Mouse (Mus musculus) gonadal fat pad, adult 2 months (tissue): ENCODE data around the gene Gm4924. TPM values are rescaled to one million over a fixed set of nuclear protein-coding genes. Genes with fewer than 3 reads are reported as not detected.

ENCODE experiments used
- DNase-seq: peaks from one replicate; pipeline ENCODE4 v3.0.0-alpha.2; 2012; ENCODE audit warnings: low read depth
- polyA plus RNA-seq: library from polyadenylated mRNA; depleted of rRNA; stranded (reverse); fragments of >200 nt; gene quantifications from 2 replicates; pipeline ENCODE4 v1.2.3, GENCODE M21; 2012; rRNA removed

Gene Gm4924
- polyA plus RNA-seq: 1.6 and 2.3 TPM in 2 replicates

- peak; percentile 34 for DNase-seq
Observed at GRCm38 (mm10) chr10:82354083-82355010, at the start of gene Gm4924. Gene Gm4924 (plus strand): TSS chr10:82354255.

GRCm38 (mm10) chr10:82316482-82316881 lies 37.6 kb upstream of the Gm4924 start, which contains the start of gene 4932415D10Rik:
Gene 4932415D10Rik (minus strand): TSS chr10:82316582.
- no peak for DNase-seq

- no peak for DNase-seq
Observed at GRCm38 (mm10) chr10:82320134-82320533, 33.9 kb upstream of the Gm4924 start.

GRCm38 (mm10) chr10:82329826-82330225 lies 24.2 kb upstream of the Gm4924 start:
- DNase-seq: no peak

GRCm38 (mm10) chr10:82355401-82355800 lies 1.3 kb downstream of the Gm4924 start:
- DNase-seq: no peak

GRCm38 (mm10) chr10:82361911-82362310 lies 7.9 kb downstream of the Gm4924 start:
- DNase-seq: no peak

GRCm38 (mm10) chr10:82382992-82383391 lies 28.9 kb downstream of the Gm4924 start:
- no peak for DNase-seq

- DNase-seq: no peak
Observed at GRCm38 (mm10) chr10:82409511-82409910, 55.5 kb downstream of the Gm4924 start.

- no peak for DNase-seq
Observed at GRCm38 (mm10) chr10:82423631-82424030, 69.6 kb downstream of the Gm4924 start.

Other genes starting within 250 kb of the Gm4924 start
- 0.55 and 0.72 TPM in 2 replicates for gene AU041133, start 226.2 kb upstream of the Gm4924 start, polyA plus RNA-seq
- 2.4 and 2.8 TPM in 2 replicates for gene Zfp938, start 113.0 kb upstream of the Gm4924 start, polyA plus RNA-seq
- gene 4932415D10Rik, start 37.7 kb upstream of the Gm4924 start, polyA plus RNA-seq: 0.05 and 0.13 TPM in 2 replicates
- not detected in 2 replicates for gene Gm1553, start 138.4 kb downstream of the Gm4924 start, polyA plus RNA-seq